Mouse (Mus musculus): ENCODE results near the gene Dolk.

DNA sequence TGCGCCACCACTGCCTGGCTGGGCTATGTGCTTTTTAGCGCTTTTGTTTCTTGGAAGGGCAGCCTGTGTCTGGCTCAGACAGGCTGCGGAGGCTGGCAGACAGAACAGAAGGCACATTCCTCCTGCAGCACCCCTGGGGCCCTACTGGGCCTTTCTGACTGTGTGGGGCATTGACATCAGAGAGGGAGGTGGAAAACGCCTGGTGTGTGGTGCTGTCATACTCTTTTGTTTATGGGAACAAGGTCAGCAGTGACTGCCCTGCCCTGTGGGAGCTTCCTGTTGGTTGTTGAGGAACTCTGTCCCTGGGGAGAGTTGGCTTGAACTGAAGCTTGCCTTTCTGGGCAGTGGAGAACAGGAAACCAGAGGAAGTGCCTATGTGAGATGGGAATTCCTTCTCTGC is 43.6 kb downstream of the Dolk start:
- no peak for TF ChIP-seq CTCF (IDR thresholded peaks at IDR 0.05; ENCODE audit: control insufficient read depth, insufficient read depth, insufficient replicate concordance, low read depth, low read length)
- TF ChIP-seq POLR2A (IDR thresholded peaks at IDR 0.05; ENCODE audit: control insufficient read depth, low read depth, low read length) = no peak

Measured in testis, adult 2 months (tissue).